Mouse (Mus musculus): ENCODE data around the gene Ei24.

Gene Ei24

GRCm38 (mm10) chr9:36796781-36797555 lies at the start of gene Ei24:
Gene Ei24, minus strand, starts transcription at chr9:36797393.
- peak; percentile 99 for DNase-seq (ENCODE audit: low spot score)

- DNase-seq (ENCODE audit: low spot score), result no peak
Observed at GRCm38 (mm10) chr9:36846346-36846745, 49.2 kb upstream of the Ei24 start.

GRCm38 (mm10) chr9:36833914-36834313 lies 36.7 kb upstream of the Ei24 start:
- DNase-seq (ENCODE audit: low spot score), result no peak

- peak; percentile 45 for DNase-seq (ENCODE audit: low spot score)
Observed at GRCm38 (mm10) chr9:36833043-36833881, 36.1 kb upstream of the Ei24 start.

- DNase-seq (ENCODE audit: low spot score), result peak; percentile 81
Observed at GRCm38 (mm10) chr9:36832529-36832928, 35.3 kb upstream of the Ei24 start.

- DNase-seq (ENCODE audit: low spot score), result no peak
Observed at GRCm38 (mm10) chr9:36831401-36831800, 34.2 kb upstream of the Ei24 start.

- no peak for DNase-seq (ENCODE audit: low spot score)
Observed at GRCm38 (mm10) chr9:36826612-36827363, 29.6 kb upstream of the Ei24 start.

- no peak for DNase-seq (ENCODE audit: low spot score)
Observed at GRCm38 (mm10) chr9:36822024-36822423, 24.8 kb upstream of the Ei24 start.

GRCm38 (mm10) chr9:36821644-36822000 lies 24.4 kb upstream of the Ei24 start, which contains the start of gene Fez1:
Gene Fez1, plus strand, starts transcription at chr9:36821864.
- peak; percentile 57 for DNase-seq (ENCODE audit: low spot score)

GRCm38 (mm10) chr9:36820969-36821643 lies 23.9 kb upstream of the Ei24 start:
- DNase-seq (ENCODE audit: low spot score), result no peak

- no peak for DNase-seq (ENCODE audit: low spot score)
Observed at GRCm38 (mm10) chr9:36818905-36819304, 21.7 kb upstream of the Ei24 start.

- DNase-seq (ENCODE audit: low spot score), result no peak
Observed at GRCm38 (mm10) chr9:36814486-36814885, 17.3 kb upstream of the Ei24 start.

GRCm38 (mm10) chr9:36808126-36808785 lies 11.1 kb upstream of the Ei24 start:
- DNase-seq (ENCODE audit: low spot score), result no peak

GRCm38 (mm10) chr9:36805256-36805975 lies 8.2 kb upstream of the Ei24 start:
- DNase-seq (ENCODE audit: low spot score), result no peak

GRCm38 (mm10) chr9:36803926-36804325 lies 6.7 kb upstream of the Ei24 start:
- DNase-seq (ENCODE audit: low spot score), result no peak

GRCm38 (mm10) chr9:36803386-36803785 lies 6.2 kb upstream of the Ei24 start:
- DNase-seq (ENCODE audit: low spot score), result no peak

GRCm38 (mm10) chr9:36802951-36803350 lies 5.8 kb upstream of the Ei24 start:
- no peak for DNase-seq (ENCODE audit: low spot score)

GRCm38 (mm10) chr9:36801961-36802360 lies 4.8 kb upstream of the Ei24 start:
- DNase-seq (ENCODE audit: low spot score), result no peak

GRCm38 (mm10) chr9:36796224-36796623 lies 969 bp downstream of the Ei24 start:
- DNase-seq (ENCODE audit: low spot score), result no peak

- no peak for DNase-seq (ENCODE audit: low spot score)
Observed at GRCm38 (mm10) chr9:36795556-36795955, 1.6 kb downstream of the Ei24 start.

GRCm38 (mm10) chr9:36794487-36794886 lies 2.7 kb downstream of the Ei24 start:
- DNase-seq (ENCODE audit: low spot score), result no peak

All from testis, postnatal 10 days (tissue).